Mouse (Mus musculus): ENCODE measurements around the gene Vwce. TPM values are rescaled to one million over a fixed set of nuclear protein-coding genes. Genes with fewer than 3 reads are reported as not detected.

Vwce gene
- polyA plus RNA-seq, 1 experiment from 2014 or later: 0.82 TPM

- Histone ChIP-seq H3K9me3 (replicated peaks) (no peaks in the 10 kb centered on the region), H3K4me2 (no peak overlapping the region), H3K27me3 (no peaks in the 10 kb centered on the region), H3K4me1 (replicated peaks) (peaks cover 39% of the 10 kb centered on the region), H3K9ac (no peak overlapping the region), H3K36me3 (no peaks in the 10 kb centered on the region), H3K27ac (no peak overlapping the region), H3K4me3 (no peak overlapping the region)
- 72% methylated on average over 3 of the region's 3 CpGs for WGBS
- ATAC-seq (replicated peaks; ENCODE audit: insufficient number of reproducible peaks, insufficient read depth, low FRiP score, low read depth): no peak
These were observed 57.6 kb downstream of the Vwce start for GRCm38 (mm10) chr19:10691660-10692059.

GRCm38 (mm10) chr19:10692361-10692760 lies 58.3 kb downstream of the Vwce start:
- Histone ChIP-seq H3K27ac (no peak overlapping the region), H3K4me2 (no peak overlapping the region), H3K4me3 (no peak overlapping the region), H3K27me3 (no peaks in the 10 kb centered on the region), H3K36me3 (no peaks in the 10 kb centered on the region), H3K4me1 (replicated peaks) (peaks cover 45% of the 10 kb centered on the region), H3K9ac (no peak overlapping the region), H3K9me3 (replicated peaks) (no peaks in the 10 kb centered on the region)
- WGBS: 90% methylated on average over 4 of the region's 4 CpGs
- no peak for ATAC-seq (replicated peaks; ENCODE audit: insufficient number of reproducible peaks, insufficient read depth, low FRiP score, low read depth)

DNA sequence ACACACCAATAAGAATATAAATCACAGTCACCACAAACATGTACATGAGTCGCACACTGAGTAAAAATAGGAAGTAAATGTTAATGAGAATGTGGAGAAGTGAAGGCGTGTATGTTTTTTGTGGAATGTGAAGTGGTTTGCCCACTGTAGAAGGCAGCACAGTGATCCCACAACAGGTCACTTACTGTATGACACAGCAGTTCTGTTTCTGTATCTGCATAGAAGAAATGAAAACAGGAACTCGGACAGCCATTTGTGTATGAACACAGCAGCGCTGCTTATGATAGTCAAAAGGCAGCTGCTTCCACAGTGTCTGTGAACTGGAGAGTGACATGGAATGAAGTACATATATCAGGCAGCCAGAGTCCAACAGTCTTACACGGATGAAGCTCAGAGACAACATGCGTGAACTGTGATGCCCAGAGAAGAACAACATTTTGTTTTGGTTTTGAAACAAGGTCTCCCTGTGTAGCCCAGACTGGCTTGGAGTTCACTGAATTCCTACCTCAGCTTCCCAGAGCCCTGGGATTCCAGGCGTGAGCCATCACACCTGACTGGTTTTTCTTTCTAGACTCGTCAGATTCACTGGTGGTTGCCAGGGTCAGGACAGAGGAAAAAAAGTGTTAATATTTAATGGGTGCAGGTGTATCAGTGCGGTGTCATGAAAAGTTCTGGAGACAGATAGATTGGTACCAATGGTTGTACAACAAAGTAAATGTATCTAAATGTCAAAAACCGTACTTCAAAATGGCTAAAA lies 60.1 kb downstream of the Vwce start:
- Histone ChIP-seq H3K27ac (no peak overlapping the region), H3K4me1 (replicated peaks) (peaks cover 56% of the 10 kb centered on the region), H3K9ac (no peak overlapping the region), H3K4me2 (no peak overlapping the region), H3K9me3 (replicated peaks) (no peaks in the 10 kb centered on the region), H3K4me3 (no peak overlapping the region), H3K36me3 (no peaks in the 10 kb centered on the region), H3K27me3 (no peaks in the 10 kb centered on the region)
- 86% methylated on average over 10 of the region's 10 CpGs for WGBS
- ATAC-seq (replicated peaks; ENCODE audit: insufficient number of reproducible peaks, insufficient read depth, low FRiP score, low read depth): no peak

GRCm38 (mm10) chr19:10695801-10696200 lies 61.8 kb downstream of the Vwce start:
- H3K27ac ChIP-seq: 0 out of 2 replicates have a peak overlapping the region, but pooled peaks have one; percentile 0
- H3K36me3 ChIP-seq: no peaks in the 10 kb centered on the region
- peaks cover 52% of the 10 kb centered on the region for H3K4me1 ChIP-seq (replicated peaks)
- H3K9me3 ChIP-seq (replicated peaks): no peaks in the 10 kb centered on the region
- no peaks in the 10 kb centered on the region for H3K27me3 ChIP-seq
- no peak overlapping the region for H3K9ac ChIP-seq
- H3K4me3 ChIP-seq: no peak overlapping the region
- H3K4me2 ChIP-seq: no peak overlapping the region
- ATAC-seq (replicated peaks; ENCODE audit: insufficient number of reproducible peaks, insufficient read depth, low FRiP score, low read depth): no peak
- WGBS: 59% methylated on average over 7 of the region's 7 CpGs

DNA sequence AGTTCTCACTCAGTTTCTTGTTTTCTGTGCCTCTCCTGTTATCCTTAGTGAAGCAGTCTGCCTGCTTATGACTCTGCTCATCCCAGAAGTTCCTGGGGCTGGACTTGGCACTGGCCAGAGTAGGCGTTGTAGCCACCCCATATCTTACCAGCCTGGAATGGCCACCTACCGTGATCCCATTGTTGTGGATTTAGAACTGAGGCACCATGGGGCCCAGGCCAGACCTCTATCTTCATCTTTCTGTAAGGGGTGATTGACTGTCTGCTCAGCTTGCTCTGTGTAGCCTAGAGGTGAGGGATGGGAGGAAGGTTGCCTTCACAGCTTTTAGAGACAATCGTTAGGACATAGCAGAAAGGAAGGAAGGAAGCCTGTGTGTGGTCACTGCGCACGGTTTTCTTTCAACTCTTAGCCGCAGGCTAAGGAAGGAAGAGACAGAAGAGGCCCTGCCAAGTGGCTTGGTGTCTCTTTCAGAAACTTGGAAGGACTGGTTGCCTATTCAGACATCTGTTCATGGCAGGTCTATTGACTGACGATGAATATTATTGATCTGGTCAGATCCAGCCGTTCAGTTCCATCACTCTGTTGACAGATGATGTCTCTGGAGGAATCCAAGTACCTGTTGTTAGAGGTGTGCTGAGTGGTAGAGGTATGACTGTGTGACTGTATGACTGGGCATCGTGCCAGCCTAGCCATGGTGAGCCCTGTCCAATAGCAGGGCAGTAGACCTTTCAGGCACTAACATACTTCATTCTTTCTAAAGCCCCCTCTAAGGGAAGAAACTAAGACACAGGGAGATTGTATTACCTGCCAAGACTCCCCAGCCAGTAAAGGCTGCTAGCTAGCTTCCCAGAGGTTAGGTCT lies 64.3 kb downstream of the Vwce start:
- 63% methylated on average over 9 of the region's 9 CpGs for WGBS
- Histone ChIP-seq H3K9me3 (replicated peaks) (no peaks in the 10 kb centered on the region), H3K27ac (peak overlapping the region; percentile 2; the same call in 1 of the 2 replicates), H3K9ac (no peak overlapping the region), H3K4me3 (no peak overlapping the region), H3K4me1 (replicated peaks) (peaks cover 60% of the 10 kb centered on the region), H3K27me3 (no peaks in the 10 kb centered on the region), H3K4me2 (no peak overlapping the region), H3K36me3 (no peaks in the 10 kb centered on the region)
- no peak for ATAC-seq (replicated peaks; ENCODE audit: insufficient number of reproducible peaks, insufficient read depth, low FRiP score, low read depth)

GRCm38 (mm10) chr19:10699851-10700250 lies 65.8 kb downstream of the Vwce start:
- 46% methylated on average over 9 of the region's 9 CpGs for WGBS
- H3K4me3 ChIP-seq: no peak overlapping the region
- H3K36me3 ChIP-seq: no peaks in the 10 kb centered on the region
- H3K4me2 ChIP-seq: no peak overlapping the region
- ATAC-seq (replicated peaks; ENCODE audit: insufficient number of reproducible peaks, insufficient read depth, low FRiP score, low read depth): no peak
- no peaks in the 10 kb centered on the region for H3K27me3 ChIP-seq
- H3K9me3 ChIP-seq (replicated peaks): no peaks in the 10 kb centered on the region
- H3K9ac ChIP-seq: no peak overlapping the region
- 0 out of 2 replicates have a peak overlapping the region, but pooled peaks have one; percentile 7 for H3K27ac ChIP-seq
- H3K4me1 ChIP-seq (replicated peaks): peaks cover 65% of the 10 kb centered on the region

- H3K9me3 ChIP-seq (replicated peaks): no peaks in the 10 kb centered on the region
- no peak overlapping the region for H3K4me2 ChIP-seq
- H3K9ac ChIP-seq: no peak overlapping the region
- H3K4me3 ChIP-seq: no peak overlapping the region
- peaks cover 70% of the 10 kb centered on the region for H3K4me1 ChIP-seq (replicated peaks)
- ATAC-seq (replicated peaks; ENCODE audit: insufficient number of reproducible peaks, insufficient read depth, low FRiP score, low read depth): 0 out of 2 replicates have a peak, but pooled peaks have one; percentile 21
- H3K27me3 ChIP-seq: no peaks in the 10 kb centered on the region
- no peaks in the 10 kb centered on the region for H3K36me3 ChIP-seq
- WGBS: 65% methylated on average over 6 of the region's 6 CpGs
- no peak overlapping the region for H3K27ac ChIP-seq
These were observed 67.2 kb downstream of the Vwce start for GRCm38 (mm10) chr19:10701013-10701726.

DNA sequence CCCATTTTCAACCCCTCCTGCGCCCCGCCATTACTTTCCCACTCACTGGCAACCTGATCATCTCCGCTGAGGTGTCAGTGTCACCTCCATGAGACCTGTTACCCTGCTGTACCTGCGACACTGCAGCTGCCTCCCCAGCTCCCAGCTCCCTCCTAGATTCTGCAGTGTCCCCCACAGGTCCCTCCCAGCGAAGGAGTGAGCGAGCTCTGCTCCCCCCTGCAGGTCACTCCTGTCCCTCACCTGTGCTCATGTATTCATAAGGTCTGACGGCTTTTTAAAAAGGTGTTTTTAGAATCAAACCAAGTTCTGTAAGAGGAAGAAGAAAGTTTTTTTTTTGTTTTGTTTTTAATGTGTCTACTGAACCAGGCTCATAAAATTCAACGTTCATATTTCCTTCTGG lies 68.1 kb downstream of the Vwce start:
- H3K27ac ChIP-seq: no peak overlapping the region
- ATAC-seq (replicated peaks; ENCODE audit: insufficient number of reproducible peaks, insufficient read depth, low FRiP score, low read depth): no peak
- H3K4me1 ChIP-seq (replicated peaks): peaks cover 73% of the 10 kb centered on the region
- H3K36me3 ChIP-seq: 0 out of 2 replicates have a peak, but pooled peaks cover 5% of the 10 kb centered on the region
- no peaks in the 10 kb centered on the region for H3K27me3 ChIP-seq
- H3K4me2 ChIP-seq: no peak overlapping the region
- no peaks in the 10 kb centered on the region for H3K9me3 ChIP-seq (replicated peaks)
- H3K9ac ChIP-seq: no peak overlapping the region
- 78% methylated on average over 8 of the region's 8 CpGs for WGBS
- H3K4me3 ChIP-seq: no peak overlapping the region

GRCm38 (mm10) chr19:10703470-10703869 lies 69.5 kb downstream of the Vwce start:
- no peak overlapping the region for H3K4me3 ChIP-seq
- no peak overlapping the region for H3K9ac ChIP-seq
- no peak overlapping the region for H3K27ac ChIP-seq
- no peak overlapping the region for H3K4me2 ChIP-seq
- WGBS: 82% methylated on average over 8 of the region's 8 CpGs
- peaks cover 64% of the 10 kb centered on the region for H3K4me1 ChIP-seq (replicated peaks)
- no peaks in the 10 kb centered on the region for H3K27me3 ChIP-seq
- H3K36me3 ChIP-seq: peaks cover 5% of the 10 kb centered on the region; the same call in 1 of the 2 replicates
- ATAC-seq (replicated peaks; ENCODE audit: insufficient number of reproducible peaks, insufficient read depth, low FRiP score, low read depth): no peak
- H3K9me3 ChIP-seq (replicated peaks): no peaks in the 10 kb centered on the region

DNA sequence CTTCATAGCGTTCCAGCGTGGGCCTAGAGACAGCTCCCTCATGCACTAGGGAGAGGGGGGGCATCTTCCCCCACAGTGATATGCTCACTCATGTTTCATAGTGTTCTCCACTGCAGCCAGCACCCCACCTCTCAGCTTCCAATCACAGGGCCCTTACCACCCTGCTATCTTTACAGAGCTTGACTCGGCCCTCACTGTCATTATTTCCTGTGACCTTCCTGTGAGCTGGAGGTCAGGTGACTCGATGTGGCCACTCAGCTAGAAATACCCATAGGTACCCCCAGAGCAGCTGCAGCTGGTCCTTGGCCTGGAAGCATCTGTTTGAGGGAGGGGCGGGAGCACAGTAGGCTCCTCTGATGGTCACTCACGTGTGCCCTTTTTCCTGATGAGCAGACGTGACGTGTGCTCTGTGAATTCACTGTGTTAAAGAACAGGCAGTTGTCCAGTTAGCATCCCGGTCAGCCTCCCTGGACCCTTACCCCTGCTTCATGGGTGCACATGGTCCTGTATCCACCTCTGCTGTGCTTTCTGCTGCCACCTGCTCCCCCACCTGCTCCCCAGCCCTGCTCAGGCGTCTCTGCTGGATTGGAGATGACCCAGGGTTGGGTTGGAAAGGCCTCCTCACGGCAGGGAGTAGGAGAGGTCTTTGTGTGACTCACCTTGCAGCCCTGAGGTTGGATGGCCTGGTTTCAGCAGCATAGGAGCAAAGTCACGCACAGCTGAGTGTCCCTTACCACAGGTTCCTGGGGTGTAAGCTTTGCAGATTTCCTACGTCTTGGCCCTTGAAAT lies 73.3 kb downstream of the Vwce start:
- ATAC-seq (replicated peaks; ENCODE audit: insufficient number of reproducible peaks, insufficient read depth, low FRiP score, low read depth): no peak
- H3K36me3 ChIP-seq: peaks cover 20% of the 10 kb centered on the region
- WGBS: 69% methylated on average over 13 of the region's 13 CpGs

More for the DNA sequence above, 73.3 kb downstream of the Vwce start:
- no peak overlapping the region for H3K4me2 ChIP-seq
- H3K4me3 ChIP-seq: no peak overlapping the region
- no peak overlapping the region for H3K9ac ChIP-seq
- H3K27me3 ChIP-seq: no peaks in the 10 kb centered on the region
- H3K9me3 ChIP-seq (replicated peaks): no peaks in the 10 kb centered on the region
- H3K4me1 ChIP-seq (replicated peaks): peaks cover 54% of the 10 kb centered on the region
- no peak overlapping the region for H3K27ac ChIP-seq
